Mouse (Mus musculus) heart, postnatal 36 days (tissue): ENCODE measurements around the gene Sesn3. TPM values are rescaled to one million over a fixed set of nuclear protein-coding genes. Genes with fewer than 3 reads are reported as not detected.
"Not testable (repeated sequence)": the region's sequence is repeated elsewhere in the genome, so short reads cannot be mapped to it uniquely, and the experiment has no call there.

Experiments
- DNase-seq, 2 experiments: peaks; one replicate each; pipeline ENCODE4 v3.0.0; 2021 to 2022
- intact Hi-C: fragments of 180-260 bp; cut with DNase I; formaldehyde crosslinking; loops from one replicate; pipeline ENCODE4 v1.15.1; 2025
- total RNA-seq, 2 experiments: library from RNA; stranded (reverse); gene quantifications; 2 replicates each; pipeline ENCODE4 v1.2.3; 2021

Gene Sesn3
- total RNA-seq, 2 experiments from 2014 or later: 23.3 to 25.0 TPM

DNA sequence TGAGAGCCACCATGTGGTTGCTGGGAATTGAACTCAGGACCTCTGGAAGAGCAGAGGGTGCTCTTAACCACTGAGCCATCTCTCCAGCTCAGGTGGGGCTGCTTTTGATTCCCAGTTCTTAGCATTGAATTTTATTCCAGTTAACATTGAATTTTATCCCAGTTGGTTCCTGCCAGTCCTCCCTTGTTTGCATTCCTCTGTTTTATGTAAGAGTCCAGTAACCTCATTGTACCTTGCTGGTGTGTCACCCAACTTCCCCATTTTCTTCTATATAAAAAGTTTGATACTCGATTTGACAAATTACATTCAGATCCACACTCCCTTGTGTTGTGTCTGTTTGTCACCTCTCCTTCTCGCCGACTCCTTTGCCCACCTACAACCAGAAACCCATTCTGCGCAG lies 71.0 kb downstream of the Sesn3 start:
- DNase-seq: not testable (repeated sequence)
- intact Hi-C loops: loop anchor here (5.0 kb wide), 1 partner anchor 151 kb away; no protein-coding TSS in a partner anchor

DNA sequence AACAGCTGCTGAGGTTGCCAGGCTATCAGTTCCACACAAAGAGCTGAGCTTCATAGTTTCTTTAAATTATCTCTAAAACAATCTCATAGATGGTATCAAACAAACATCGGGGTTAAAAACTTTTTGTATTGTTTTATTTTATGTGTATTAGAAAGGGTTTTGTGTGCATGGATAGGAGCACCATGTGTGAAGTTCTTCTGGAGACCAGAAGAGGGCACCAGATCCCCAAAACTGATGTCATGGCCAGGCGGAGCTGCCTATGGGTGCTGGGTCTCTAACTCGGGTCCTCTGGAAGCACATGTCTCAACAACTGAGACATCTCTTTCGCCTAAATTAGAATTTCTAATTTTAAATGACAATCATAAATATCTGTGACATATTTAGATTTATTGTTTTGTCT lies 73.5 kb downstream of the Sesn3 start:
- intact Hi-C loops: loop anchor here (2.0 to 5.0 kb wide), 2 partner anchors 38 to 149 kb away; no protein-coding TSS in a partner anchor
- DNase-seq: peak; percentile 21 to 29

DNA sequence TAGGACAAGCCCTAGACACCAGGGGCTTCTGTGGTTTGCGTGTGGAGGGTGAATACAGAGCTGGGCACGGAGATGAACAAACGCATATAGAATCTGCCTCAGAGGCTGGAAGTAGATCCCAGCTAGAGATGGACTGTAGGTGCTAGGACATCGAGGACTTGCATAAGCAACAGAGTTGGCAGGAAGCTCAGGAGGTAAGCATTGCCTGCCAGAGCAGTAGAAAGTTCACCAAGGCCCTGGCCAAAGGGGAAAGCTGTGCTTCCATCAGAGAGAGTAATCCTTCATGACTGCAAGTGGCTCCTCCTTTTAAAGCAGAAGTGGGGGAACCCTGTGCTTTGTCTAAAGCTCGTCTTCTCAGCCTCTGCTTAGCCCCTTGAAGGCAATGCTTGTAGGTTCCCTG lies 74.5 kb downstream of the Sesn3 start:
- intact Hi-C loops: loop anchor here (2.0 to 5.0 kb wide), 2 partner anchors 37 to 148 kb away; no protein-coding TSS in a partner anchor
- DNase-seq: no peak

DNA sequence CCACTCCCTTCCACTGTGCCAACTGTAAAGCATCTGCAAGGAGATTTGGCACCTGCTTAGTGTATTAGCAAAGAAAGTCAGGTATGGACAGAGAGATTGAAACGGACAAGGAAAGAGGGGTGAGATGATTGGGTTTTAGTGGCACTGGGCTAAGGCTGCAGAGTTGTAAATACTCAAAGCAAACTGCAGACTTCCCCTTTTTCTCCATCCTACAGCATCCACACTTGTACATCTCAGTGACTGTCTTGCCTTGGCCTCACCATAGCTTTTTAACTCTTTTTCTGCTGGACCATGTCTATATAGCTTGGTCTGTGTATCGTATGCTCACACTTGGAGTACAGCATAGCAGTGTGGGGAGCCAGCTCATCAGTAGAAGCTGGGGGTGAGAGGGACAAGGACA lies 75.9 kb downstream of the Sesn3 start:
- DNase-seq: no peak
- intact Hi-C loops: loop anchor here (5.0 kb wide), 1 partner anchor 102 kb away; no protein-coding TSS in a partner anchor

DNA sequence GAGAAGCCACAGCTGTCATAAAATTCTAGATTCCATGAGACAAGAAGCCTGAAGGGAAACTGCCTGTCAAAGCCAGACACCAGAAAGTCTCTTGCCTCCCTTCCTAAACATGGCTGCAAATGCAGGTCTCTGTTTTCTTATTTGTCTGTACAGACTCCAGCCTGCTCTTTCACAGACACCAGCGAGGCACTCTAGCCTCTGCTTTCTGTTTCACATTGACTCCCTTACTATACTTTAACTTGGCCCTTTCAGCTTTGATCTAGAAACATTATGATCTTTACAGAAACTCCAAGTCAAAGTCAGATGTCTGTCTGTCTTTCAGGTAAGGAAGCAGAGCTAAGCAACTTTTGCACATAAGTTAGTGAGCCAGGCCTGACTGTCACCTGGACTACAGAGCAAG lies 77.5 kb downstream of the Sesn3 start:
- intact Hi-C loops: loop anchor here (5.0 kb wide), 1 partner anchor 100 kb away; no protein-coding TSS in a partner anchor

DNA sequence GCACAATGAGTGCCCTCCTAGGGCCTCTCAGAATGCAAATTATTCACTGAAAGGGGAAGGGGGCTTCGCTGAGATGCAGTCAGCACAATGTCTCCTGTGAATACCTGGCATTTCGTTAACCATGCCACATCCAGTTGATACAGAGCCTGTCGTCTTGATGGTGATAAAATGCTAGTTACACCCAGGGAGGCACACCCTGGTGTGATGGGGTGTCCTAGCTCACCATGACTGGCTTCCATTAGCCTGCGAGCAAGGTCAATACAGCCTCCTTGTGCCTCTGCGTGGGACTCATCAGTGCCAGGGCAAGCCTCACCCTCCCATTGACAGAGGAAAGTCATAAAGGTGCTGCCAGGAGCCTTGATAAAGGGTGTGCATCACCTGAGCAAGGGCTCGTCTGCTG lies 80.0 kb downstream of the Sesn3 start:
- DNase-seq: no peak
- intact Hi-C loops: loop anchor here (5.0 kb wide), 1 partner anchor 97 kb away; no protein-coding TSS in a partner anchor

More for the DNA sequence above, 77.5 kb downstream of the Sesn3 start:
- no peak for DNase-seq

DNA sequence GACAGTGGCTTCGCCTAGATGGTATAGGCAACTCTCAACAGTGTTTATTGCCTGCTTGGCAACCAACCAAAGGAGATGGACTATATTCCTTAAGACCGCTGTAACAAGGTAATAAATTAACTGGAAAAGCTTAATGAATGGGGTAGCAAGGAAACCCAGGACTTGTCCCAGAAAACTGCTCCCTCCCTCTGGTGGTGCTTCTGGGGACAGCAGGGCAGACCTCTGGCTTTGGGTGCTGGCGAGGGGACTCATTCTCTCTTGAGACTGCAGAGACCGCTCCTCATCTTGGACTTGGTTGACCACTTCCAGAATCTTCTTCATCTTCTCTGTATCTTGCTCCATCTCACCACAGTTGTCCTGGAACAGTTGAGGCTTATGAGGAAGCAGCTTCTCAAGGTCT lies 82.2 kb downstream of the Sesn3 start:
- intact Hi-C loops: no loop called here
- no peak for DNase-seq

DNA sequence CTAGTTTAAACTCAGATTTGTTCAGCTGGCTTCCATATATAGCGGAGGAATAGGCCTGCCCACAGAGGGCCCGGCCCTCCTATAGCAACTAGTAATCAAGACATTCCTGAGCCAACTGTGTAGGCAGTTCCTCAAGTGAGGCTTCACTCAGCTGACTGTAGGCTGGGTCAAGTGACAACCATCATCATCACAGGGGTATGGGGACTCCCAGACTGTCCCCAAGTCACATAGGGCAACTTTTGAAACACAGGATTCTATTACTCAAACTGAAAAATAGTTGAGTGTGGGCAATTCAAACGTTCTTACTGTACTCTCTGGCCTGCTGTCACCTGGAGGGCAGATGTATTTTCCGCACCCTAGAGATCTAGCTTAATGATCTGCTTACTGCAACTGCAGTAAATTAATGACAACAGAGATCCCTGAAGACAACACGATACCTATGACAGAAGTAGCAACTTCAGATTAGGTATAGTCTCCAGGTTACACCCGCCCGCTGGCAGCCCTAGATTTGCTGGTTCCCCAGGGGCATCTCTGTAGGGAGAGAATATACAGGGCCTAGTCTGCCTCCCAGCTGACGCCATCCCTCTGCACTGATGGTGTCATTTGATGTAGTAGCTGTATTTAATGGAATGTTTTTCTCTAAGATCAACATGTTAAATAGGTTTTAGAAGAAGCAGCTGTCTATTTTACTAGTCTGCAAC lies 87.4 kb downstream of the Sesn3 start:
- no peak for DNase-seq
- intact Hi-C loops: no loop called here

DNA sequence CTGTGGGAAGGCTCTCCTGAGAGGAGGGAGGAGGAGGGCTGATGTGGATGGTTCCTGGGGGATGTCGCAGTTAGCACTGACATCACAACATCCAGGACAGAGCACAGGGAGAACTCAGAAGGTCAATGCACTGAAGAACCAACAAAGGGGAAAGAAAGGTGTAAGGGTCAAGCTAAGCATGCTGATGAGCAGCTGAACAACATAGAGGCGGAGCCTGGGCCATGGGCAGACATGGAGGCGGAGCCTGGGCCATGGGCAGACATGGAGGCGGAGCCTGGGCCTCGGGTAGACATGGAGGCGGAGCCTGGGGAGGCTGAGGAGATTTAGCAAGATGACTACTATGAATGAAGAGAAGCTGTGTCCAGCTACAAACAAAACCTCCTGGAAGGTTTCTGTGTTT lies 88.7 kb downstream of the Sesn3 start:
- DNase-seq: no peak
- intact Hi-C loops: no loop called here

DNA sequence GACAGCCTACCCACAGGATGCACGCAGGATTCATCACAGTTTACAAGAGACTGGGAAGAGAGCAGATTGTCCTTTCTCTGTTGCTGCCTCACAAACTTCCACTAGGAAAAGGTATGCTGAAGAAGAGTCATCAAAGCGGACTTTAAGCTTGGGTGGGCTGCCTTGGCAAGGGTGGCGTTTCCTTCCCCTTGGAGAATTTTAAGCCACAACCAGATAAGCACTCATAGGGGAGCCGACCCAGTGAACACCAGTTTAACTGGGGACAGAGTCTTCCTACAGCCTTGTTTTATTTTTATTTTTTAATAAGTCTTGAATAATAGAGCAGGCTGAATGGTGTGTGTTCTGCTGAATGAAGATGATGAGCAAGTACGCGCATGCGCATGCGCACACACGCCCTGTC lies 89.9 kb downstream of the Sesn3 start:
- intact Hi-C loops: no loop called here
- DNase-seq: no peak

DNA sequence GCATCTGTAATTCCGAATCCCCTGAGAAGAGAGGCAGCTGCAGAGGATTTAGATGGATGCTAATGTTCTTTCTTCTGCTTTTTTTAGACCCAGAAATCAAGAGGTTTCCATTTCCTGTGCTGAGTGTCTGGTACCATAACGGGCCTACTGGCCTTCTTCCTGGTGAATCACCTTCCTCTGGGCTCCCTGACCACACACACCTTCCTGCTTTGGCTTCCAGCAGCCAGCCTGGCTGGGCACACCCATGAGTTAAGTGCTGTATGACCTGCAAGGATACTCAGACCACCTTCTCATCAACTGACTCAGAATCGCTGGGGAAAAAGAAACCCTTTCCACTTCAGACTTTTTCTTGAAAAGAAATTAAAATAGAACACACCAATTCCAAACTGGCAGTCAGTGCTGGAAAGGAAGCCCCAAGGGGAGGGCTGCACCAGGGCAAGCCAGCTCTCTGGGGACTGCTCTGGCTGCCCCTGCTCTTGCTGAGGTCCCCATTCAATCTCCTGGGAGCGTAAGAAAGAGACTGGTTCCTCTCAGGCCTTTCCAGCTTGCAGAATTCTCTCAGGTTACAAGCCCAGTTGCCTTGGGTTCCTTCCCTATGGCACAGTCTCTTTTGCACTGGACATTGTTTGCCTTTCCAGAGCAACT lies 90.7 kb downstream of the Sesn3 start:
- peak in 1 of 2 experiments; percentile 28 for DNase-seq
- intact Hi-C loops: loop anchor here (2.0 kb wide), 1 partner anchor 15 kb away; the partner anchor contains the start of gene Endod1

DNA sequence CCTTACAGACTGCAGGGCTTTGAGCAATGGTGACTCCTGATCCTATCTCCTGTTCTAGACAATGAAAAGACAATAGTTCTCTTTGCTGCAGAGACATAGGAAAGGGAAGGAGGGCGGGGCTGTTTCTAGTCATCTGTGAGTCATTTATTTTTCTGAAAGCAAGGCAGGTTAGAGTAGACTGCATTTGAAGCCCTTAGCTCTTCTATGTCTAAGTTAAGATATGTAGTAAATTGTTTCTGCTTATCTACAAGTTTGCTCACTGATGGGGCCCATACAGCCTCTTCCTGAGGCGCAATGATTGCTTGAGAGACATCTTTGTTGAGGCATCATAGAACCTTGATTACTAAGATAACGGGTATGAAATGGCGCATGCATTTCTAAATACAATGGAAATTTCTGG lies 93.0 kb downstream of the Sesn3 start:
- intact Hi-C loops: loop anchor here (2.0 kb wide), 1 partner anchor 13 kb away; the partner anchor contains the start of gene Endod1
- no peak for DNase-seq

DNA sequence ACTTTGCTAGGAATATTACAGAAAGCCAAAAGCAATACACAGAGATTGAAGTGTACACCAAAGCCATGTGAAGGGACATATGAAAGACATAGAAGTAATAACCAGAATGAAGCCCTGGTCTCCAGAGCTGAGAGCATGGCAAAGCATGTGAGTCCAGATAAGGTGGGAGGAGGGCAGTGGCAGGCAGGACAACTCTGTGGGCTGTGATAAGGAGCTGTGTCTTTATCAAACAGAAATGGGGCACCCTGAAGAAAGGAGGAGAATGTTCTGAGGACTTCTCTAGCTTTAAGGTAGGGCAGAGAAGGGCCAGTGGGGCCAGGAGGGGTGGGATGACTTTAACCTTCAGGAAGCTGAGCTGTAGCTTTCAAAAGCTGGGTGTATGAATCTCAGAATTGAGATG lies 94.4 kb downstream of the Sesn3 start:
- no peak for DNase-seq
- intact Hi-C loops: no loop called here

DNA sequence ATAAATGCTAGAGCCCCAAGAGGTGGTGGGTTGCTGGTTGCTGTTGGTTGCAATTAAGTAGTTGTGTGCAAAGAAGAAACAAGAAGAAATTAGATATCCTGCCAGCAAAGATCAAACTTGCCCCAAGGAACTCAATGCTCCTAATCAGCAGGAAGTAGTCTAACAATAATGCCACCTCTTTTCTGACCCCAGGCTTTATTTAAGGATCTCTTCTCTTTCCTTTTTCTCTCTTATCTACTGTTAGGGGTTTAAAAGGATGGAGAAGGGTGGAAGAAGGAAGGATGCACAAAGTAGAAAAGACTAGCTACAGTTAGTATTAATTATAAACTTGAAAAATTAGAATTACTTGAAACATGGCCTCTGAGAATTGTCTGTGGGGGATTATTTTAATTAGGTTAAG lies 97.6 kb downstream of the Sesn3 start:
- DNase-seq: no peak
- intact Hi-C loops: no loop called here

DNA sequence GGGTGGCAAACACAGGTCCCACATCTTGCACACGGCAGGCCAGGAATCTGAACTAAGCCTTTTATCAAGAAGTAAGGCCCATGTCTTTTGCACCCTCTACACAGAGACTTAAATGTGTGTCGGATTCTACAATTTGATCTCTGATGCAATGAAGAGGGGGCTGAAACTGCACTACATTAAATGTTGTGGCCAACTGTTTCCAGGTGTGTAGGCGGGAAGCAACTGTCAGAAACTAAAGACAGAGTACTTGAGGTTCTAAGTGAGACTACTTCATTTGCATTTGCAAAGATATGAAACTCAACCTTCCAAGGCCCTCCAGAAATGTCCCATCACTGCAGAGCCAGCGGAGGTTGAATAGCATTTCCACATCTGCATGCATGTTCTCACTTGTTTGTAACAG lies 101.3 kb downstream of the Sesn3 start:
- intact Hi-C loops: no loop called here
- DNase-seq: no peak

DNA sequence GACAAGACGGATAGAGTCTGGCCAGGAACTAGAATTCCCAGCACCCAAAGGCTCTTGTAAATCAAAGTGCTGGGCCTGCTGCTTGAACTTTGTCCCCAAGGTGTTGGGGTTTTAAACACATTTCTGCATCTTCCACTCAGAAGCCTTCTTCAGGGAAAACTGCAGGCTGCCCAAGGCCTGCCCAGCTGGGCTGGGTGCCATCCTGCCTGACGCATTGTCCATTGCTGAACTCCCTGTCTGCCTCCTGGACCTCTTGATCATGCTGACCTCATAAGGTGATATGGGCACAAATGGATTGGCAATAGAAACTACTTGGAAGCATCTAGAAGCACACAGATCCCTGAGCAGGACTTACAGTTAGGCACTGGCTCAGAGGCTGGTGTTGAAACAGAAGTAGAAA lies 103.3 kb downstream of the Sesn3 start:
- no peak for DNase-seq
- intact Hi-C loops: no loop called here

DNA sequence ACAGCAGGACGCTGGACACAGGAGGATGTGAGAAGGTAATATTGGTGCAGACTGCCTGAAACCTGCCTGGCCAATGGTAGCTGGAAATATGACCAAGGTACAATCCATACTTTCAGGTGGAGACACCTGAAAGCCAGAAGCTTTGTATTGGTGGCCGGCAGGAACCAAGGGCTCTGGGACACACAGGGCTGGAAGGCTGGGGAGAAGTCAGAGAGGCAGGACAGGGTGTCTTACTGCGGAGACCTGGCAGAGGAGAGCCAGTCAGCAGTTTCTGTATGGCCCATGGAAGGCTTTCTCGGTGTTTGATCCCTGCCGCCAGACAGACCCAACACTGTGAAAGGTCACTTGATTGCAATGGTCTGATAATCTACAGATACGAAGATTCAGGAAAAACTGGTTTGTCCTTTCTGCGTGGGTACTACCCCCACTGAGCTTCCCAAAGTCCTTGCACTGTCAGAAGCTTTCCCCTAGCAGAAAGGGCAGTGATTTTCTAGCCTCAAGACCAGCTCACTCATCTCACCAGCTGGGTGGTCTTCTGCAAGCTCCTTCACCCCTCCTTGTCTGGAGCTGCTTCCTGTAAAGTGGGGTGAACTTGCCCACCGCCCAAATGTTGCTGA lies 105.0 kb downstream of the Sesn3 start:
- intact Hi-C loops: loop anchor here (2.0 to 5.0 kb wide), 3 partner anchors 13 to 121 kb away; partner anchors contain the start of genes Cwc15, Kdm4d and Sesn3
- DNase-seq: no peak

DNA sequence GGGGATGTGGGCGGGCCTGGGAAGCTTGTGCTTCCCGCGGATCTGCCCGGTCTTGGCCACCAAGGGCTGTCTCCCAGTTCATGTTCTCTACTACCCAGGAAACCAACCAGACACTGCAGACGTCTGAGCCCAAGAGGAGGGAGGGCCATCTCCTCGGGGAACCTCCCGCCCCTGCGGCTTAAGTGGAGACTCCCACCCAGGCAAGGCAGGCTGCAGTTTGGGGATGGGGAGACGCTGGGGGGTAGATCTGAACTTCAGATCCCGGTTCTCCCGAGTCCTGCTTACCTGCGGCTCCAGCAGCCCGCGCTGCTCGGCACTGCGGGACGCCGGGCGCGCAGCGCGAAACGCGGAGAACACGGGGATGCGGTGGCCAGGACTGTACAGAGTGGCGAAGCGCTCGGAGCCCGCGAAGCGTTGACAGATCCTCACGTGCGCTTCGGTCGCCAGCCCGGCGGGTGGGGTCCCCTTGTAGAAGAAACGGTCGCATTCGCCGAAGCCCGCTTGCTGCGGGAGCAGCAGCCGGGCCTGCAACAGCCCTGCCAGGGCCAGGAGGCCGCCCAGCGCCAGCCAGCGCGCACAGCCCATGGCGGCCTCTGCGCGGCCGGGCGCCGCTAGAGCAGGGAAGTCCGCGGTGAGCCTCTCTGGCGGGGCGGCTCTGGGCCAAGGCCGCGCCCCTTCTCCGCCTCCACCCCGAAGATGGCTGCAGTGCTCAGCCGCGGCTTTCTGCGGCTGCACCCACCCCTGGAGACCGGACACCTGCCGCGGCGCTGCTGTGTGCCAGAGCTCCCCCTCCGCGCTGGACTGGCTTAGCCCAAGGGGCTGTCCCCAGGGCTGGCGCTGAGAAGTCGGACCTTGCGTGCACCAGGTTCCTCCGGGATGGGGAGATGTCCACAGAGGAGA lies 105.8 kb downstream of the Sesn3 start:
- intact Hi-C loops: loop anchor here (2.0 to 5.0 kb wide), 3 partner anchors 14 to 120 kb away; partner anchors contain the start of genes Cwc15, Kdm4d and Sesn3

DNA sequence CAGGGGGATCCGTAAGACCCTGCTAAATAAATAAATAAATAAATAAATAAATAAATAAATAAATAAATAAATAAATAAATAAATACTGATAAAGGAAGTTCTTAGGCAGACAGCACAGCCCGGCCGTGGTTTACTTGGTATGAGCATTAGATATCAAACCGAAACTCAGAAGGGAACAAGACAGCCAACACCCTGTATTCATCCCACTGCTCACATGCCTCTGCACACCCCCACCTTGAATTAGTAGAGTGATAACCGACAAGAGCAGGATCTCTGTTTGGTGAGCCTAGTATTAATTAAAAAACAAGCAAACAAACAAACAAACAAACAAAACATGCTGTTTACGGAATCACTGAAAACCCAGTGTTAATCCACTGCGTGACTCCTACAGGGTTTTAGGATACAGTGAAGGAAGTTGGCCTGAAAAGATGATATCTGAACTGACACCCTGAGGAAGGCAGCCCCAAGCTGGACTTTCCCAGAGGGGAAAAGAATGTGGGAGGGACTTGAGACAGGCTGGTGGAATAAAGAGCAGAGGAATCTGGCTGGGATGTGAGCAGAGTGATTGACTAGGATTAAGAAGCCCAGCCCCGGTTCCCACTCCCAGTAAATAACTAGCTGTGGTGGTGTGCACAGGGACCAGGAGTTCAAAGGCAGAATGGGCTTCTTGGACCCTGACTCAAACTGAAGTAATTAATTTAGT lies 106.6 kb downstream of the Sesn3 start, which contains the start of gene Endod1:
Gene Endod1, minus strand, starts transcription at position 155 of the 703 bp plus-strand sequence.
- intact Hi-C loops: loop anchor here (2.0 to 5.0 kb wide), 3 partner anchors 15 to 119 kb away; partner anchors contain the start of genes Cwc15, Kdm4d and Sesn3
- peak; percentile 29 to 31 for DNase-seq

More for the DNA sequence above, 105.8 kb downstream of the Sesn3 start:
- peak; percentile 84 to 90 for DNase-seq
